Mouse (Mus musculus): ENCODE results near the gene Gm21119. TPM values are rescaled to one million over a fixed set of nuclear protein-coding genes. Genes with fewer than 3 reads are reported as not detected.
"Not testable (repeated sequence)": the region's sequence is repeated elsewhere in the genome, so short reads cannot be mapped to it uniquely, and the experiment has no call there.

Gm21119 gene
- polyA plus RNA-seq, 1 experiment = 0.02 TPM

- H3K9me3 ChIP-seq (ENCODE audit: control insufficient read depth, low read length); H3K27me3 ChIP-seq (ENCODE audit: control insufficient read depth); H3K4me1 ChIP-seq (ENCODE audit: control insufficient read depth); H3K36me3 ChIP-seq (ENCODE audit: control insufficient read depth); H3K4me3 ChIP-seq (replicated peaks): not testable (repeated sequence)
Measured at GRCm38 (mm10) chr8:20598300-20599170, 16.2 kb upstream of the Gm21119 start.

DNA sequence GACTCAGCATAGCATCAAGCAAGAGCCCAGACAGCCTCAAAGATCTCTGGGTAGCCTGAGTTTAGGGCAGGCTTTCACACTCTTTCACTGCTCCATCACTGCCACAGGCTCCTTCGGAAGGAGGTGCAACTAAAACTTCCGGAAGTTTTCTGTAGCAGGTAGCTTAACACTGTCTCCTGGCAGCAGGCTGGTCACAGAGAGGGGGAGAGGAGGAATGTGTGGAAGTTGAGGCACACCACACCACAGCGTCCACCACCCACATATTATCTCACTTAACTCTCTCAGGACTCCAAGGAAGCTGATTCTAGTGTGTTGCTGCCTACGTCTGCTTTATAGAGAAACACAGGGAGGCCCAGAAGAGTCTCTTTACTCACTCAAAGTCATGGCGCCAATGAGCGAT, 15.4 kb upstream of the Gm21119 start:
- H3K4me3 ChIP-seq (replicated peaks); H3K36me3 ChIP-seq (ENCODE audit: control insufficient read depth); H3K27me3 ChIP-seq (ENCODE audit: control insufficient read depth); H3K9me3 ChIP-seq (ENCODE audit: control insufficient read depth, low read length); H3K4me1 ChIP-seq (ENCODE audit: control insufficient read depth): not testable (repeated sequence)

DNA sequence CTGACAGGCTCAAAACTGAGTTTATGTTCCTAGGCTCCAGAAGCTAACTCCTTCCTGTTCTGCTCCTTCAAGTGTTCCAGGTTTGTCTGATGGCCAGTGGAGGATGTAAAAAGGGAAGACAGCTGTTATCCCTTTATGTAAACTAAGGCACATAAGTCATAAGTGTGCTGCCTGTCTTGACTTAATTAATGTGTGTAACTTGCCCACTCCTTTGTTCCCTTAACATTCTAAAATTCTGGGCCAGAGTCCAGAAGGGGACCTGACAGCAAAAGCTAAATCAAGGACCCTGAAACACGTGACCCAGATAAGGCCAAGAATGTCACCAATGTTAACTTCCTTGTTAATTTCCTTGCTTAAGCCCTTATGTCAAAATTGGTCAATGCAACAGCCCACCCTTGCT, 3.9 kb upstream of the Gm21119 start:
- H3K4me3 ChIP-seq (replicated peaks); H3K9me3 ChIP-seq (ENCODE audit: control insufficient read depth, low read length); H3K4me1 ChIP-seq (ENCODE audit: control insufficient read depth); H3K27me3 ChIP-seq (ENCODE audit: control insufficient read depth); H3K36me3 ChIP-seq (ENCODE audit: control insufficient read depth): not testable (repeated sequence)

GRCm38 (mm10) chr8:20612721-20613120, 2.0 kb upstream of the Gm21119 start:
- not testable (repeated sequence) for H3K9me3 ChIP-seq (ENCODE audit: control insufficient read depth, low read length); H3K4me3 ChIP-seq (replicated peaks); H3K36me3 ChIP-seq (ENCODE audit: control insufficient read depth); H3K4me1 ChIP-seq (ENCODE audit: control insufficient read depth); H3K27me3 ChIP-seq (ENCODE audit: control insufficient read depth)

- not testable (repeated sequence) for H3K4me3 ChIP-seq (replicated peaks); H3K4me1 ChIP-seq (ENCODE audit: control insufficient read depth); H3K9me3 ChIP-seq (ENCODE audit: control insufficient read depth, low read length); H3K27me3 ChIP-seq (ENCODE audit: control insufficient read depth); H3K36me3 ChIP-seq (ENCODE audit: control insufficient read depth)
Measured at GRCm38 (mm10) chr8:20630766-20631165, 16.0 kb downstream of the Gm21119 start.

GRCm38 (mm10) chr8:20637931-20638330, 23.2 kb downstream of the Gm21119 start:
- not testable (repeated sequence) for H3K4me3 ChIP-seq (replicated peaks); H3K4me1 ChIP-seq (ENCODE audit: control insufficient read depth); H3K36me3 ChIP-seq (ENCODE audit: control insufficient read depth); H3K9me3 ChIP-seq (ENCODE audit: control insufficient read depth, low read length); H3K27me3 ChIP-seq (ENCODE audit: control insufficient read depth)

DNA sequence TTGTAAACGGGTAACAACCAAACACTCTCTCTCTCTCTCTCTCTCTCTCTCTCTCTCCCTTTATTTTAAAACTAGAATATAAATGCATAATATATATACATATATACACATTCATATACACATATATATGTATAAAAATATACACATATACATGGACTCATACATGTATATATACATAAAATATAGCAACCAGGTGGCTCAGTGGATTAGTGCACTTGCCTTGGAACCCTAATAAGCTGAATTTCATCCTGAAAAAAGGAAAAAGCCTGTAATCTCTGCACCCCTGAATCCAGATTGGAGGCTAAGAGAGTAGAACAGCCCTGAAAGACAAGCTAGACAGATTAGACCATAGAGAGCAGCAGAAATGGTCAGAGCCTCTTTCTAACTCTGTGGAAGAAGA, 28.8 kb downstream of the Gm21119 start:
- H3K4me3 ChIP-seq (replicated peaks); H3K9me3 ChIP-seq (ENCODE audit: control insufficient read depth, low read length); H3K27me3 ChIP-seq (ENCODE audit: control insufficient read depth); H3K36me3 ChIP-seq (ENCODE audit: control insufficient read depth); H3K4me1 ChIP-seq (ENCODE audit: control insufficient read depth): not testable (repeated sequence)

DNA sequence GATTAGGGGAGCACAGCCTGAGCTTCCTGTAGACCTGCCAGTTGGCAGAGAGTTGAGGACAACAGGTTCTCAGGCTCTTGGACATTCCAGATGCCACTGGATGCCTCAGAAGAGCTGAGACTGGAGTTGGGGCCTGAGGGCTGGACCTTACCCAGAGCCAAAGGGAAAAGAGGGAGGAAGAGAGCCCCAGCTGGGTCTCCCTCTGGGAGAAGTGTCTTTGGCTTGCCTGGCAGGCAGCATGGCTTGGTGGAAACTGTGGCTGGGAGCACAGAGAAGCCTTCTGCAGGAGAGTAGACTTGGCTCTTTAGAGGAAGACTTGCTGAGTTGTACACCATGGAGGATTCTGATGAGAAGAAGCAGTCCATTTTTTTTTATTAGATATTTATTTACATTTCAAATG, 38.3 kb downstream of the Gm21119 start:
- not testable (repeated sequence) for H3K9me3 ChIP-seq (ENCODE audit: control insufficient read depth, low read length); H3K27me3 ChIP-seq (ENCODE audit: control insufficient read depth); H3K4me3 ChIP-seq (replicated peaks); H3K36me3 ChIP-seq (ENCODE audit: control insufficient read depth); H3K4me1 ChIP-seq (ENCODE audit: control insufficient read depth)

- H3K9me3 ChIP-seq (ENCODE audit: control insufficient read depth, low read length); H3K4me1 ChIP-seq (ENCODE audit: control insufficient read depth); H3K4me3 ChIP-seq (replicated peaks); H3K27me3 ChIP-seq (ENCODE audit: control insufficient read depth); H3K36me3 ChIP-seq (ENCODE audit: control insufficient read depth): not testable (repeated sequence)
Measured at GRCm38 (mm10) chr8:20678418-20678817, 63.7 kb downstream of the Gm21119 start.

Measured in erythroblast, embryonic 14.5 days (primary cell).